In the genomic region with DNA sequence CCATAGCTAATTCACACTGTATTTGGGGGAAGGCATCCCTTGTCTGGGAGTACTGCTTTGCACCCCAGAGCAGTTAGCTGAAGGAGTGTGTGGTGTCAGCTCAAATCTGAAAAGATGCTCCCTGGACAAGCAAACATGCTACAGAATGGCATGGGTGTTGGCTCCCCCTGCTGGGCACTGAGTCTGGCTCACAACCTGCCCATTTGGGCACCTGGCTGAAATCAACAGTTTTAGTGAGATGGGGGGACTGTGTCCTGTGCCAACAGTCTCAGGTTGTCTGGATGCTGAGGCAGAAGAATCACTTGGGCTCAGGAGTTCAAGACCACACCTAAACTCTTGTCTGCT, we compare ENCODE assay signal across 1 mouse cellular context.
TF ChIP-seq lines count a peak whose summit lies in the region.

No protein-coding gene starts in this region.

TF ChIP-seq in CH12.LX, 34 proteins besides CTCF, POLR2A, EP300 and RAD21 (continued from another document):
- TF ChIP-seq MXI1 (IDR thresholded peaks at IDR 0.05; ENCODE audit: low read depth, low read length) (peak; percentile 53; the same call in 1 of the 2 replicates), SIN3A (IDR thresholded peaks at IDR 0.05; ENCODE audit: low read length) (peak; percentile 73), ELF1 (IDR thresholded peaks at IDR 0.05; ENCODE audit: low read depth, low read length) (no peak), ZNF384 (IDR thresholded peaks at IDR 0.05; ENCODE audit: low read depth, low read length) (no peak), ZKSCAN1 (IDR thresholded peaks at IDR 0.05; ENCODE audit: borderline replicate concordance, low read depth, low read length) (no peak), MEF2A (IDR thresholded peaks at IDR 0.05; ENCODE audit: borderline replicate concordance, low read depth, low read length) (0 out of 2 replicates have a peak, but pooled peaks have one; percentile 19), HCFC1 (IDR thresholded peaks at IDR 0.05; ENCODE audit: low read depth, low read length) (peak; percentile 10; the same call in 1 of the 2 replicates), ZMIZ1 (IDR thresholded peaks at IDR 0.05; ENCODE audit: low read depth, low read length) (no peak; the same call in 1 of the 2 replicates), MAFK (IDR thresholded peaks at IDR 0.05; ENCODE audit: insufficient replicate concordance, low read length) (no peak), PAX5 (IDR thresholded peaks at IDR 0.05; ENCODE audit: low read length) (no peak), JUND (conservative IDR thresholded peaks at IDR 0.05; ENCODE audit: low read depth, low read length) (0 out of 2 replicates have a peak, but pooled peaks have one; percentile 24), TBP (conservative IDR thresholded peaks at IDR 0.05; ENCODE audit: low read depth, low read length) (no peak), RCOR1 (conservative IDR thresholded peaks at IDR 0.05; ENCODE audit: low read depth, low read length) (no peak), SMC3 (IDR thresholded peaks at IDR 0.05; ENCODE audit: low read depth, low read length) (peak; percentile 94), USF1 (IDR thresholded peaks at IDR 0.05; ENCODE audit: low read depth, low read length) (no peak), ZC3H11A (IDR thresholded peaks at IDR 0.05; ENCODE audit: low read depth, low read length) (peak; percentile 74), MAX (IDR thresholded peaks at IDR 0.05; ENCODE audit: low read length) (peak; percentile 50; the same call in 1 of the 2 replicates), E2F4 (IDR thresholded peaks at IDR 0.05; ENCODE audit: insufficient replicate concordance, low read depth, low read length) (no peak), GABPA (IDR thresholded peaks at IDR 0.05; ENCODE audit: insufficient replicate concordance, low read depth, low read length) (no peak), CHD1 (IDR thresholded peaks at IDR 0.05; ENCODE audit: low read depth, low read length) (no peak), NRF1 (IDR thresholded peaks at IDR 0.05; ENCODE audit: low read depth, low read length) (peak; percentile 37; the same call in 1 of the 2 replicates), USF2 (conservative IDR thresholded peaks at IDR 0.05; ENCODE audit: low read depth, low read length) (no peak), MYC (IDR thresholded peaks at IDR 0.05; ENCODE audit: low read depth, low read length) (peak; percentile 72; the same call in 1 of the 2 replicates), UBTF (IDR thresholded peaks at IDR 0.05; ENCODE audit: low read depth, low read length) (no peak), JUN (IDR thresholded peaks at IDR 0.05; ENCODE audit: insufficient read depth, low read depth, low read length) (no peak), BHLHE40 (IDR thresholded peaks at IDR 0.05; ENCODE audit: low read depth, low read length) (peak; percentile 36; the same call in 1 of the 2 replicates)
